Mouse (Mus musculus) kidney, adult 10 weeks (tissue): ENCODE measurements around the gene Nop56. TPM values are rescaled to one million over a fixed set of nuclear protein-coding genes. Genes with fewer than 3 reads are reported as not detected.

ENCODE experiments used
- polyA plus RNA-seq: library from polyadenylated mRNA; stranded (reverse); fragments of 350-450 nt; fragmentation: Illumina TruSeq; extraction: RNeasy Lipid Tissue Mini Kit (QIAGEN cat#74804); gene quantifications from one replicate; pipeline ENCODE4 v1.2.3, GENCODE M21; 2014; ENCODE audit warnings: low read depth, low replicate concordance

Gene Nop56
- polyA plus RNA-seq: 30.7 TPM

DNA sequence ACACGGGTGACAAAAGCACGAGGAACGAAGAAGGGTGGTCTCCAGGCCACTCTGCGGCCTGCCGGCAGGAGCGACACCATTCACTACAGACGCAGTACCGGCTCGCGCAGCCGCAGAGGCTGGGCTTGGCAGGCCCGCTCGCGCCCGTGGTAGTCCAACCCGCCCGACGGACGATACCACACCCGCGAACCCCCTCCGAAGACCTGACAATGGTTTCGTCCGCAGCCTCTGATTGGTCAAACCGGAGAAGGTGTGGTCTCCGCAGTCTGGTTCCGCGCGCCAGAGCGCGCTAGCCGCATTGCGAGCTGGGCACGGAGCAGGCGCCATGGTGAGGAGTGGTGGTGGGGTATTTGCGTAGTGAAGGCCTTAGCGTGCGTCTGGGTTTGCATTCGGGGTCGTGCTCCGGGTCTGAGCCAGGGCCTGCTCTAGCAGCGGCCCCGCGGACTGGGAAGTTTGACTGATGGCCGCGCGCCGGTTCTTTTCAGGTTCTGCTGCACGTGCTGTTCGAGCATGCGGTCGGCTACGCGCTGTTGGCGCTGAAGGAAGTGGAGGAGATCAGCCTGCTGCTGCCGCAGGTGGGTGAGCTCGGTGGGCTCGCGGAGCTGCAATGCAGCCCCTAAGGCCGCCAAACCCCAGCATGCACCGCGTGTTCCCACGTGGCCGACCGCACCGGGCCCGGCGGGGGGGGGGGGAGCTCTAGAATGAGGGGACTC lies at the start of gene Nop56:
Nop56 (plus strand) TSS at position 282 of the 713 bp plus-strand sequence.

DNA sequence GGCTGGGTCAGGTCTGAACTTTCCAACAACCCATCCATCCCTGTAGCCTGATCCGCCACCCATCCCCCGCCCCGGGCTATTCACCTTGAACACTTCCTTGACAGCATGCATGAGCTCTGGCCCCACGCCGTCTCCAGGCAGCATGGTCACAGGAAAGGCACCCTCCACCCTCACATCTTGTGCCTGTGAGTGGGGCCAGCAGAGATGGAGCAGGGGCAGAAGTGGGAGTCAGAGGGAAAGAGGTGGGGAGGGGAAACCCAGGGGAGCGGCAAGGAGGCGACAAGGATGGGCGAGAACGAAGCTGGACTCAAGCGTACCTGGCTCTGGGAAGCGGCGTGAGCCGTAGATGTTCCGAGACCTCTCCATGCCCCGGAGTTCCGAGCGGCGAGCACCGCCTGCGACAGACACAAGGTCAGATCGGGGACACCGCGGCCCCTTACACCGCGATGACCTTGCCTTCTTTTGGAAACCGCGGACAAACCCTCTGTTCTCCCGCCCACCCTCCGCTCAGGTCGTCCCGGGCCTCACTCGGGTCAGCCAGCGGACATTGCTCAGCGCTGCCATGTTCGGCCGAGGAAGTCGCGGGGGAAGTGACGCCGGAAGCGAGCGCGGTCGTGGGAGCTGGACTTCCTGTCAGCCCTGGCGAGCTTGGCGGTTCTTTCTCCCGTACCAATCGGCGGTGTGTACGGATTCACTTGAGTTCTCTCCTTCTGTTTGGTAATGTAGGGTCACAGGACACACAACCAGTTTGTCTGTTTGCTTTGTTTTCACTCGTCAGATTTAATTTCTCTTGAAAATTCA lies 9.8 kb downstream of the Nop56 start, which contains the start of gene Idh3b:
Idh3b (minus strand) TSS at position 694 of the 801 bp plus-strand sequence.

DNA sequence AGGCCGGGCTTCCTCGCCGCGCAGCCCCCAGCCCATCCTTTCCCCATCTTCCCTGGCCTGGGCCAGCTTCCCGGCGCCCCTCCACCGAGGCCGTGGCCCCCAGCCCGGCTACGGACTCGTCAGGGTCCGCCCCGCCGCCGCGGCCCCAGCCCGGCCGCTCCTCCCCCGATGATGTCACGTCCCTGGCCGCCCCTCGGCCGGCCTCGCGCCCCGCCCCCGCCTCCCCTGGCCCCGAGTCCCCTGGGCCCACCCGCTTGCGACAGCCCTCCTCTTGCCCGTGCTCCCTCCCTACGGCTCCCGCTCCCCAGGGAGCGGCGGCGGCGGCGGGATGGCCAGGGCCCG lies 20.7 kb downstream of the Nop56 start, which contains the start of gene Ebf4:
Ebf4 (plus strand) TSS at position 234 of the 342 bp plus-strand sequence.

Other genes starting within 250 kb of the Nop56 start
- not detected for gene Tgm6, start 162.0 kb upstream of the Nop56 start, polyA plus RNA-seq
- 14.1 TPM for gene Snrpb, start 95.0 kb upstream of the Nop56 start, polyA plus RNA-seq
- not detected for gene Tmc2, start 79.2 kb upstream of the Nop56 start, polyA plus RNA-seq
- 192 TPM for gene Idh3b, start 10.1 kb downstream of the Nop56 start, polyA plus RNA-seq
- gene Ebf4, start 20.7 kb downstream of the Nop56 start, polyA plus RNA-seq: not detected
- not detected for gene Cpxm1, start 123.1 kb downstream of the Nop56 start, polyA plus RNA-seq
- gene Gm28372, start 130.8 kb downstream of the Nop56 start, polyA plus RNA-seq: not detected
- gene 1700020A23Rik, start 130.8 kb downstream of the Nop56 start, polyA plus RNA-seq: not detected
- not detected for gene Tmem239, start 132.0 kb downstream of the Nop56 start, polyA plus RNA-seq
- 13.0 TPM for gene Vps16, start 149.9 kb downstream of the Nop56 start, polyA plus RNA-seq
- 4.3 TPM for gene Pced1a, start 150.3 kb downstream of the Nop56 start, polyA plus RNA-seq
- gene Ptpra, start 175.8 kb downstream of the Nop56 start, polyA plus RNA-seq: 135 TPM